Mouse (Mus musculus): ENCODE measurements around the gene Cmtm5. TPM values are rescaled to one million over a fixed set of nuclear protein-coding genes. Genes with fewer than 3 reads are reported as not detected.

Cmtm5 gene
- total and polyA plus RNA-seq, 3 experiments: not detected

DNA sequence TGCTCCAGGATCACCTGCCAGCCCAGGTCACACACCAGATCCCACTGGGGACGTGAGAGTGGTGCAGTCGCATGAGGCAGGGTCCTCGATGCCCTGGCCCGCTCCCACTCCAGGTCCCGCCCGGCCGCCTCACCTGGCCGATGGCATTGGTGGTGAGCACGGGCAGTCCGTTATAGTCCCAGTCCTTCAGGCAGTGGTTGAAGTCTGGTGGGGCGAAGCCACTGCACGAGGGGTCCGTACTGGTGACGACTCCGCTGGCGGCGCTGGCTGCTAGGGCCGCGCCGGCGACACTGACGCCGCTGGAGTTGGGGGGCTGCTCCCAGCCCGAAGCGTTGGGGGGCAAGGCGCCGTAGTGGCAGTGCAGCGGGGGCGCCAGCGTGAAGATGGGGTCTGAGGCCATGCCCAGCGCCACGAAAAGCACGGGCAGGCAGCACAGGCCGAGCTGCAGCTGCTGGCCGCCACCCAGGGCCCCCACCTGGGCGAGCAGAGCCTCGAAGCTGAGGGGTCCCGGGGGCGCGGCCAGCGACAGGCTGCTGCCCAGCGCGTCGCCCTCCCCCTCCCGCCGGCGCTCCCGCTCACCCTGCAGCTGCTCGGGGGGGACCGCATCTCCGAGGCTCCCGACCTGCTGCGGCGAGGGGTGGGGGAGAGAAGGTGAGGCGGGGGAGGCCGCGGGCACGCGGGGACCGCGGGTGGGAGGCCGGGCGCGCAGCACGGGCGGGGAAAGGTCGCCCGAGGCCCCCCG is 23.8 kb upstream of the Cmtm5 start:
- Histone ChIP-seq H3K79me2 (replicated peaks; ENCODE audit: control insufficient read depth, extremely low read depth, insufficient read depth, poor library complexity, severe bottlenecking) (no peaks in the 10 kb centered on the region), H3K27ac (ENCODE audit: insufficient read depth, low read depth) (no peak overlapping the region), H3K4me3 (replicated peaks in 1 of 3; ENCODE audit: low read depth in 2 of 3, low read length in 2 of 3, poor library complexity in 1 of 3) (peak overlapping the region; percentile 36 to 74 (median 41)), H3K36me3 (replicated peaks in 1 of 2; ENCODE audit: control insufficient read depth in 1 of 2, insufficient read depth in 1 of 2, low read length in 1 of 2) (no peaks in the 10 kb centered on the region), H3K9ac (ENCODE audit: insufficient read depth, low read depth) (peak overlapping the region; percentile 46; the same call in 1 of the 2 replicates), H3K9me3 (replicated peaks; ENCODE audit: low read length) (no peaks in the 10 kb centered on the region), H3K4me1 (ENCODE audit: control insufficient read depth in 1 of 2, insufficient read depth in 2 of 2) (peaks cover 0 to 4% of the 10 kb centered on the region in 2 experiments; a peak in 2 of 4 replicates), H3K4me2 (ENCODE audit: insufficient read depth, low read depth, poor library complexity, severe bottlenecking) (peak overlapping the region; percentile 49; the same call in 1 of the 2 replicates), H3K27me3 (replicated peaks) (peaks cover 74% of the 10 kb centered on the region)
- no peak for DNase-seq (ENCODE audit: extremely low read depth)
- dilution Hi-C loops (cut with MboI; ENCODE audit: extremely low pct_ligation_motif_present, extremely low pct_unique_long_range_greater_than_20kb, low sequenced_read_pairs) (no loop called here), in situ Hi-C loops (cut with MboI; ENCODE audit: low pct_ligation_motif_present, low pct_unique_long_range_greater_than_20kb, low sequenced_read_pairs) (no loop called here)
- TF ChIP-seq UBTF (IDR thresholded peaks at IDR 0.05; ENCODE audit: low read depth, low read length) (no peak), SMC3 (IDR thresholded peaks at IDR 0.05; ENCODE audit: low read depth, low read length) (no peak), MXI1 (IDR thresholded peaks at IDR 0.05; ENCODE audit: low read depth, low read length) (no peak), POLR2A (IDR thresholded peaks at IDR 0.05; ENCODE audit: low read depth, low read length) (no peak), CTCF (conservative IDR thresholded peaks at IDR 0.05 in 1 of 2, IDR thresholded peaks at IDR 0.05 in 1 of 2; ENCODE audit: low read depth in 2 of 2, low read length in 2 of 2) (no peak), IRF4 (IDR thresholded peaks at IDR 0.05; ENCODE audit: low read depth, low read length) (no peak), USF2 (conservative IDR thresholded peaks at IDR 0.05; ENCODE audit: low read depth, low read length) (no peak), ZKSCAN1 (IDR thresholded peaks at IDR 0.05; ENCODE audit: borderline replicate concordance, low read depth, low read length) (no peak), TBP (conservative IDR thresholded peaks at IDR 0.05; ENCODE audit: low read depth, low read length) (no peak), MYC (IDR thresholded peaks at IDR 0.05; ENCODE audit: low read depth, low read length) (no peak), RCOR1 (conservative IDR thresholded peaks at IDR 0.05; ENCODE audit: low read depth, low read length) (no peak), TCF12 (IDR thresholded peaks at IDR 0.05; ENCODE audit: low read depth, low read length) (no peak), POLR2AphosphoS2 (IDR thresholded peaks at IDR 0.05; ENCODE audit: low read depth, low read length) (no peak), MAFK (IDR thresholded peaks at IDR 0.05; ENCODE audit: insufficient replicate concordance, low read length) (no peak), E2F4 (IDR thresholded peaks at IDR 0.05; ENCODE audit: insufficient replicate concordance, low read depth, low read length) (no peak)

DNA sequence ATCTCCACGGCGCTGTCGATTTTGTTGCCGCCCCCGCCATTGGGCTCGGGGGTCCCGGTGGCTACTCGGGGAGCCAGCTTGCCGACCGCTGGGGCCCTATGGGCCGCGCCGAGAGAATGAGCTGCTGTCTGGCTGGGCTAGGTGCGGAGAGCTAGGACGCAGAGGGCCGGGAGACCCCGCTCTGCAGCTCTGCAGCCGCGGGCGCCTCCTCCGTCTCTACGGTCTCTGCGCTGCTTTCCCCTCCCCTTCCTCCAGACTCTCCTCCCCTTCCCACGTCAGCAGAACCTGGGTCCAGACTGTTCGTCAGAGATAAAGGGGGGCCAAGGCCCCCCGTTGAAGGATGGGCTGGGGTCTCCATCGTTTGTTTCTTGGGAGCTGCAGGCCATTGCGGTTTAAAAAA is 23.2 kb upstream of the Cmtm5 start, which contains the start of gene Slc22a17:
TSS of gene Slc22a17 (minus strand) at position 247 of the 400 bp plus-strand sequence.
- Histone ChIP-seq H3K4me3 (replicated peaks in 1 of 3; ENCODE audit: low read depth in 2 of 3, low read length in 2 of 3, poor library complexity in 1 of 3) (peak within 1 kb of the TSS; percentile 36 to 74 (median 41)), H3K36me3 (replicated peaks in 1 of 2; ENCODE audit: control insufficient read depth in 1 of 2, insufficient read depth in 1 of 2, low read length in 1 of 2) (no peaks in the 10 kb centered on the region), H3K9ac (ENCODE audit: insufficient read depth, low read depth) (peak within 1 kb of the TSS; percentile 46; the same call in 1 of the 2 replicates), H3K79me2 (replicated peaks; ENCODE audit: control insufficient read depth, extremely low read depth, insufficient read depth, poor library complexity, severe bottlenecking) (no peaks in the 10 kb centered on the region), H3K4me2 (ENCODE audit: insufficient read depth, low read depth, poor library complexity, severe bottlenecking) (peak within 1 kb of the TSS; percentile 49; the same call in 1 of the 2 replicates), H3K4me1 (ENCODE audit: control insufficient read depth in 1 of 2, insufficient read depth in 2 of 2) (peaks cover 0 to 4% of the 10 kb centered on the region in 2 experiments; a peak in 2 of 4 replicates), H3K27ac (ENCODE audit: insufficient read depth, low read depth) (no peak within 1 kb of the TSS), H3K27me3 (replicated peaks) (peaks cover 79% of the 10 kb centered on the region), H3K9me3 (replicated peaks; ENCODE audit: low read length) (no peaks in the 10 kb centered on the region)
- dilution Hi-C loops (cut with MboI; ENCODE audit: extremely low pct_ligation_motif_present, extremely low pct_unique_long_range_greater_than_20kb, low sequenced_read_pairs): no loop called here
- TF ChIP-seq NRF1 (IDR thresholded peaks at IDR 0.05; ENCODE audit: low read depth, low read length) (no peak), POLR2A (IDR thresholded peaks at IDR 0.05; ENCODE audit: low read depth, low read length) (peak; percentile 58)
- DNase-seq (ENCODE audit: extremely low read depth): no peak
- in situ Hi-C loops (cut with MboI; ENCODE audit: low pct_ligation_motif_present, low pct_unique_long_range_greater_than_20kb, low sequenced_read_pairs): no loop called here
